Mouse (Mus musculus) liver, embryonic 14.5 days (tissue): ENCODE measurements around the gene Necab2.

Experiments
- CTCF ChIP-seq: IDR thresholded peaks from 2 replicates; pipeline ENCODE4 v1.5.1; 2016; ENCODE audit warnings: antibody characterized with exemption, low read depth, control low read depth
- EP300 ChIP-seq: IDR thresholded peaks from 2 replicates; pipeline ENCODE4 v1.6.1; 2016; ENCODE audit warnings: antibody characterized with exemption, low read depth

DNA sequence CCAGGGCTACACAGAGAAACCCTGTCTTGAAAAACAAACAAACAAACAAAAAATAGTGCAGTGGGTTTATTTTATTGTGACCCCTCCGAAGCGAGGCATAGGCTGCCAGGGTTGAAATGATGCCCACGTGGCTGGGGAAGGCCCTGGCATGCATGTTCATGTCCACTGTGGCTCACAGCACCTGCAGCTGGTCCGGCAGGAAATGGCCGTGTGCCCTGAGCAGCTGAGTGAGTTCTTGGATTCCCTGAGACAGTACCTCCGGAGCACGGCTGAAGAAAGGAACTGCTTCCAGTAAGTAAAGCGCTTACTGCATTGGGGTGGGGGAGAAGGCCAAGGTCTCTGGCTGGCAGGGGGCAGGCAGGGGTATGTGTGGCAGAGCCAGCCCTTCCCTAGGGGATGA lies 21.6 kb downstream of the Necab2 start:
- TF ChIP-seq CTCF: no peak
- TF ChIP-seq EP300: no peak
